Mouse (Mus musculus): ENCODE measurements around the gene Fam114a2.
"Not testable (repeated sequence)": the region's sequence is repeated elsewhere in the genome, so short reads cannot be mapped to it uniquely, and the experiment has no call there.

Fam114a2 gene

GRCm38 (mm10) chr11:57518091-57518750 lies at the start of gene Fam114a2, which contains the start of gene Mfap3:
TSS of gene Fam114a2 (minus strand) at chr11:57518617.
TSS of gene Mfap3 (plus strand) at chr11:57518664.
- DNase-seq (ENCODE audit: inconsistent ontology term) = peak; percentile 83

GRCm38 (mm10) chr11:57566091-57567035 lies 47.9 kb upstream of the Fam114a2 start:
- no peak for DNase-seq (ENCODE audit: inconsistent ontology term)

GRCm38 (mm10) chr11:57564564-57564963 lies 46.1 kb upstream of the Fam114a2 start:
- peak; percentile 53 for DNase-seq (ENCODE audit: inconsistent ontology term)

- not testable (repeated sequence) for DNase-seq (ENCODE audit: inconsistent ontology term)
These were observed 39.5 kb upstream of the Fam114a2 start for GRCm38 (mm10) chr11:57557936-57558335.

- DNase-seq (ENCODE audit: inconsistent ontology term) = no peak
These were observed 34.8 kb upstream of the Fam114a2 start for GRCm38 (mm10) chr11:57553015-57553780.

- DNase-seq (ENCODE audit: inconsistent ontology term) = no peak
These were observed 32.6 kb upstream of the Fam114a2 start for GRCm38 (mm10) chr11:57551016-57551415.

GRCm38 (mm10) chr11:57550230-57550629 lies 31.8 kb upstream of the Fam114a2 start:
- DNase-seq (ENCODE audit: inconsistent ontology term) = no peak

- DNase-seq (ENCODE audit: inconsistent ontology term) = peak; percentile 82
These were observed 30.5 kb upstream of the Fam114a2 start for GRCm38 (mm10) chr11:57548618-57549550.

- DNase-seq (ENCODE audit: inconsistent ontology term) = no peak
These were observed 22.3 kb upstream of the Fam114a2 start for GRCm38 (mm10) chr11:57540681-57541080.

GRCm38 (mm10) chr11:57539841-57540418 lies 21.5 kb upstream of the Fam114a2 start:
- DNase-seq (ENCODE audit: inconsistent ontology term) = peak; percentile 63

GRCm38 (mm10) chr11:57535912-57536311 lies 17.5 kb upstream of the Fam114a2 start:
- DNase-seq (ENCODE audit: inconsistent ontology term) = no peak

GRCm38 (mm10) chr11:57532306-57532705 lies 13.9 kb upstream of the Fam114a2 start:
- DNase-seq (ENCODE audit: inconsistent ontology term) = no peak

GRCm38 (mm10) chr11:57531300-57531950 lies 13.0 kb upstream of the Fam114a2 start:
- no peak for DNase-seq (ENCODE audit: inconsistent ontology term)

- DNase-seq (ENCODE audit: inconsistent ontology term) = no peak
These were observed 10.7 kb upstream of the Fam114a2 start for GRCm38 (mm10) chr11:57529111-57529510.

- peak; percentile 36 for DNase-seq (ENCODE audit: inconsistent ontology term)
These were observed 9.1 kb upstream of the Fam114a2 start for GRCm38 (mm10) chr11:57527506-57527905.

GRCm38 (mm10) chr11:57525900-57526299 lies 7.5 kb upstream of the Fam114a2 start:
- no peak for DNase-seq (ENCODE audit: inconsistent ontology term)

- DNase-seq (ENCODE audit: inconsistent ontology term) = peak; percentile 49
These were observed 6.2 kb upstream of the Fam114a2 start for GRCm38 (mm10) chr11:57524597-57524996.

- no peak for DNase-seq (ENCODE audit: inconsistent ontology term)
These were observed 5.0 kb upstream of the Fam114a2 start for GRCm38 (mm10) chr11:57523418-57523817.

GRCm38 (mm10) chr11:57522046-57522445 lies 3.6 kb upstream of the Fam114a2 start:
- no peak for DNase-seq (ENCODE audit: inconsistent ontology term)

GRCm38 (mm10) chr11:57521206-57521605 lies 2.8 kb upstream of the Fam114a2 start:
- DNase-seq (ENCODE audit: inconsistent ontology term) = no peak
